Mouse (Mus musculus) B cell, adult 2 months (primary cell): Measurements from ENCODE around the gene Ppm1h.

Source experiments
- DNase-seq, 2 experiments: peaks; one replicate each; pipeline ENCODE4 v3.0.0; 2022

Gene Ppm1h

GRCm38 (mm10) chr10:122747151-122747925 lies 68.8 kb downstream of the Ppm1h start:
- DNase-seq = no peak

GRCm38 (mm10) chr10:122748361-122748951 lies 69.9 kb downstream of the Ppm1h start:
- DNase-seq = no peak

DNA sequence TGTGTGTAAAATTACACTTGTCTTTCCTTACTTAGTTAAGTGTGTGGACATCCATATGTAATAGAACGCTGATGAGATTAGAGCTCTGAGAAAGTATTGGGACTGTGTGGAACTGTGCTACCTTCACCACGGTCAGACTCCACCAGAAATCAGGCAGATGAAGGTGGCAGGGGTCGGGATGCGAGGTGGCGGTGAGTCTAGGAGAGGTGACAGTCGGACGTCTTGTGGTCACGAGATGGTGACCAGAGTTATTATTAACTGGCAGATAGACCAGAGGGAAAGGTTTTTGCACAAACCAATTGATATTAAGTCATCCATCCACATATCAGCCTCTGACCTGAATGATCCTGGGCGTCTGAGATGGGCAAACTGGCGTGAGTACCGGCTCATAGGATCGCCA lies 70.5 kb downstream of the Ppm1h start:
- no peak for DNase-seq

DNA sequence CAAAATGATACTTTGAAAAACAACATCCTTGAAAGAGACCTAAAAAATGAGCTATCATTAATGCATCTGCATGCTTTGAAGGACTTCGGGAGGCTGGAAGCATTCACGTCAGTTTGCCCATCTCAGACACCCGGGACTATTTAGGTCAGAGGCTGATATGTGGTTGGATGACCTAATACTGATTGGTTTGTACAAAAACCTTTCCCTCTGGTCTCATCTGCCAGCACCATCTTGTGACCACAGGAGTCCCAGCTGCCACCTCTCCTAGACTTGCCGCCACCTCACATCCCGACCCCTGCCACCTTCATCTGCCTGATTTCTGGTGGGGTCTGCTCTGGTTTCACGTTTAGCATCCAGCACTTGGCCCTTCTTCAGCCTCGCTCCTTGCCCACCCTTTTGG lies 71.3 kb downstream of the Ppm1h start:
- DNase-seq = no peak

GRCm38 (mm10) chr10:122752950-122753923 lies 74.7 kb downstream of the Ppm1h start:
- no peak for DNase-seq

- DNase-seq = no peak
Observed at GRCm38 (mm10) chr10:122753924-122754307, 75.4 kb downstream of the Ppm1h start.

DNA sequence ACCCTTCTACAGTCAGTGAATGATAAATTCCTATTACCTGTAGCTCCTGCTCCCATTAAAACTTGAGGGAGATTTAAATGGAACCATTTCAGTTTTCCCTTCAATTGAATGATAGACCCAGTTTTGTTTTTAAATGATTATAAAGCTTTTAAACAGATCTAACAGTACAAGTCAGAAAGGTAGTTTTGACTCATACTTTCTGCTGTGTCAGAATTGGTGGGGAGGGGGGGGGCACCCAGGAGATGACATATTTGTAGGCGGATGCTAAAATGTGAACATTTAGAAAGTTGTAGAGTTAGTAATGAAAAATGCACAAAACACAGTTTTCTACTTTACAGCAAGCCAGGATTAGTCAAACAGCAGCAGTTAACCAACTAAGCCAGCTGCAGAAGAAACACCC lies 76.4 kb downstream of the Ppm1h start:
- no peak for DNase-seq

- no peak for DNase-seq
Observed at GRCm38 (mm10) chr10:122756879-122757530, 78.4 kb downstream of the Ppm1h start.

DNA sequence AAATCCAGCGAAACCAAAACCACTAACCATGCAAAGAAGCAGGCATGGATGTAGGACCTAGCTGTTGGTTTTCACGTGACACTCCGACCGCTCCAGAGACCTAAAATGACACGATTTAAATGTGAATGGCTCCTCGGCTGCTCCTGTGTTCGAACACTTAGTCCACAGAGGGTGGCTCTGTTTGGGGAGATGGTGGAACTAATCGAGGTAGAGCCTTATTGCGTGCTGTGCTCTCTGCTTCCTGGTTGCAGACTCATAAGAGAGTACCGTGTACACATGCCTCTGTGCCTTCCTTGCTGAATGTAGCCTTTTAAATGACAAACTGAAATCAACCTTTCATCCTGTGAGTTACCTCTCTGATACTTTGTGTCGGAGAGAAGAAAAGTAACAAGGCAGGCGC lies 79.2 kb downstream of the Ppm1h start:
- no peak for DNase-seq

- DNase-seq = no peak
Observed at GRCm38 (mm10) chr10:122758346-122758745, 79.8 kb downstream of the Ppm1h start.

DNA sequence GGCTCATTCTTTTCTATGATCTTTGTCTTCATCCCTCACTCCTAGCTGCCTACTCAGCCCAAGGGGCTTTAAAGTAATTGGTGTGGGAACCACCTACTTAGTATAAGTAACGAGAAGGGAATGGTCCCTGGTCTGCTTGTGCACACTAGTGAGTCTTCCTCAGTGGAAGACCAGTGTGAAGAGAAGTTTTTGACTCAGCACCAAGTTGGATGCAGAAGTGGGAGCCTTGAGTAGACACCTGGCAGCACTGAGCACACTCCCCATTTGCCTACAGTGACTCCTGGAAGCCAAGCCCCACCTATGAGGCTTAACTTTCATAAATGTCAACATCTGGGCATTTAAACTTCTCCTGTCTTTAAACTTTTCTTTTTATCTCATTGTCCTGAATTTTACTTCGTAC lies 81.2 kb downstream of the Ppm1h start:
- no peak for DNase-seq

DNA sequence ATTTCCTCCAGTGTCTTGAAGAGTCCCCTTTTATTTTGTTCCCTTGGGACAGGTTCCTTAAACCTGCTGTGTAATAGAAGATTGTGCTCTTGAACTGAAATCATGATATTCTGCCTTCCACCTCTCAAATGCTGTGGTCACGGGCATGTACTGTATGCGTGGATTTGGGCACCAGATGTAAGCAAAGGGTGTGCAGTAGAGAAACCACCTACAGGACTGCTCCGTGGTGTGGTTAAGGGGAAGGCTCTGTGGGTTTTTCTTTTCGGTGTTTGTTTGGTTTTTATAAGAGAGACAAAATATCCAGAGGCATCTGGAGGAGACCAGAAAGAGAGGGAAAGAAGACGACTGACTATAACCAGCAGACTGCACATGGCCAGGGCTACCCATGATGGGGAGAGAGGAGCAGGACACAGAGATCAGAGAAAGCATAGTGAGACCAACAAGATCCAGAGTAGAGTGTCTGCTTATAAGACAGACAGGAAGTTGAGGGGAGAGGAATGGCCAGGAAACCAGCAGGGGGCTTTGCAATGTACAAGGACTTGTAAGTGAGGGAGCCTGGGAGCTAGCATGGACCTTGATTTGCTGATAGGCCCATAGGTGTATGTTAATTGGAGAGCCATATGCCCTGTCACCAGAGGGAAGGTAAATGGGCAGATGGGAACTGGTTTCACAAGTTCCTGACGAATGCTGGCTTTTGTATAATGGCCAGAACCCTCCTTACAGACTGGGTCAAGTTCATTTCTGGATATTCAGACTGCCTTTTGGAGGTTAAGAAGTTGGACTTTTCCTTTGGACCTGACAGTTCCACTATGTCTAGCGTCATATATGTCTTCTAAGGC lies 82.1 kb downstream of the Ppm1h start:
- no peak for DNase-seq

GRCm38 (mm10) chr10:122762772-122763511 lies 84.4 kb downstream of the Ppm1h start:
- no peak for DNase-seq

- no peak for DNase-seq
Observed at GRCm38 (mm10) chr10:122763596-122763995, 85.0 kb downstream of the Ppm1h start.

DNA sequence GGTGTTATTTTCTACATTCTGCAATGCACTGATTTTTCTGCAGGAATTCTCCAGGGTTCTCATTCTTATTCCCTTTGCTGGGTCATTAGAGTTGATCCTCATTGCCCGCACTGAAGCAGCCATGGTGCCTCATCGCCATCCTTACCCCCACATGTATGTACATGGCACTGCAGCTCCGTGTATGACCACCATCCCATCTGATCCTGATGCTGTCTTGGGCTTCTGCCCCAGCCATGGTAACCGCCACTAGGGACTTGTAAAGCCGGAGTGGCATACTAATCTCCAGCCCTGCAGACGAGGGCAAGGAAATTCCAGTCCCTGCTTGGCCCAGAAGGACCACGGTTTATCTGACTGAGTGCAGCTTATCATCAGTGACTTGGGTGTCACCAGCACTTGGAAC lies 86.1 kb downstream of the Ppm1h start:
- DNase-seq = no peak

DNA sequence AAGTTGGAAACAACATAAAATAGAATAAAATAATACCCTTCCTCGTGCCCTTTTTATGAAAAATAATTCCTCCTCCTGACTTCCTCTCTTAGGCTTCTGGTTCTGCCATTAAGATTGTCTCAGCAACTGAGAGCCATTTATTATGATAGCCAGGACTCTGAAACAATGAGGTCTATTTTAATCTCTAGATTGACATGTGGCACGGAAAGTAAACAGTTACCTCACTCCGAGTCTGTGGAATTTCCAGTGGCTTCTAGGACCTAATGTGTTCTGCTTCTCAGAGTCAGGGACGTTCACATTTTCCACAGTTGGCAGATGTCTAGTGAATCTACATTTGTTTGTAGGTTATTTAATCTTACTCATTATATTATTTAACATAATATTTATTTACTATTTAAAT lies 87.0 kb downstream of the Ppm1h start:
- no peak for DNase-seq

DNA sequence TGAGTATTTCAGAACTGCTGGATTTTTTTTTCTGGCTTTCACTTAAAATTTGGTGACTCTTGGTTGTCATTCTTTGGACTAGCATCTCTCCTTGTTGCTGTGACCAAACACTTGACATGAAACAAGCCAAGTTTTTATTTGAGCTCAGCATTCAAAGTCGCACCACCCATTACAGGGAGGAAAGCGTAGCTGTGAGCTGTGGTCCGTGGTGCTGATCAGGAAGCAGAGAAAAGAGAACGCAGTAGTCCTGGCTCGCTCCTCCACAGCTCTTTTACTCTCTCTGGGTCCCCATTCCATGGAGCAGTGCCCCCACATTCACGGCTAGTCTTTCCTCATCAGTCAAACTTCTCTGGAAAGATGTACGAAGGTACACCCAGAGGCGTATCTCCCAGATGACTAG lies 87.4 kb downstream of the Ppm1h start:
- no peak for DNase-seq

- DNase-seq = no peak
Observed at GRCm38 (mm10) chr10:122768204-122768892, 89.8 kb downstream of the Ppm1h start.

- DNase-seq = no peak
Observed at GRCm38 (mm10) chr10:122768893-122769341, 90.4 kb downstream of the Ppm1h start.

DNA sequence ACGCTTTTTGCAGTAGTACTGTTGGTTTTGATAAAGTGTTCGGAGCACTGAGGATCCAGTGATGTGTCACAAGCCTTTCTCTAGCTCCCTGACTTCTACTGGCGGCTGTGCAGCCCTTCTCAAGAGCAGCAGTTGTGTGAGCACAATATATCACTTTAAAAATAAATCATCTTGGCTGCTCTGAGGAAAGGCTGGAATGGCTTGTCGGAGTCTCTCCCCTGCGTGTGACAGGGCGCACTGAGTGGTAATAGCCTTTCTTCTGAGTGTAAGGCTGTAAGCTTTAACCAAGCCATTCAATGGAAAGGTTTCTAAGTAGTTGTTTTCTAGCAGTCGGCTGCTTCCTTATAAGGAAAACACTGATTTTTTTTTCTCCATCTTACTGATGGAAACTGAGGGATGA lies 91.8 kb downstream of the Ppm1h start:
- DNase-seq = no peak

- no peak for DNase-seq
Observed at GRCm38 (mm10) chr10:122770987-122771386, 92.4 kb downstream of the Ppm1h start.
